Mouse (Mus musculus): Measurements from ENCODE around the gene Rimklb. TPM values are rescaled to one million over a fixed set of nuclear protein-coding genes. Genes with fewer than 3 reads are reported as not detected.
"Not testable (repeated sequence)": the region's sequence is repeated elsewhere in the genome, so short reads cannot be mapped to it uniquely, and the experiment has no call there.

The Rimklb gene
- polyA plus RNA-seq (2015; fragmentation: Nextera tagmentation; extraction: Ambion mirVana), result 0.99 and 1.6 TPM in 2 replicates

- no peaks in the 10 kb centered on the region for H3K4me1 ChIP-seq (ENCODE audit: insufficient read depth, low read depth, low read length)
- DNase-seq (ENCODE audit: low spot score), result no peak
- H3K9me3 ChIP-seq (ENCODE audit: low read length), result no peaks in the 10 kb centered on the region
- no peak within 1 kb of the TSS for H3K27ac ChIP-seq (ENCODE audit: low read length)
- H3K4me2 ChIP-seq (replicated peaks; ENCODE audit: low read depth, low read length), result no peak within 1 kb of the TSS
- H3K27me3 ChIP-seq (replicated peaks; ENCODE audit: insufficient read depth, low read length), result no peaks in the 10 kb centered on the region
- H3K36me3 ChIP-seq (ENCODE audit: insufficient read depth, low read length), result no peaks in the 10 kb centered on the region
- no peak for ATAC-seq
- 74% methylated on average over 5 of the region's 5 CpGs for WGBS
- TF ChIP-seq CTCF (IDR thresholded peaks at IDR 0.05), result no peak
- no peak for TF ChIP-seq EP300 (IDR thresholded peaks at IDR 0.05)
- no peak within 1 kb of the TSS for H3K4me3 ChIP-seq (ENCODE audit: low read depth, low read length)
- H3K9ac ChIP-seq (replicated peaks; ENCODE audit: low read depth), result no peak within 1 kb of the TSS
Observed at GRCm38 (mm10) chr6:122498661-122499060, at the start of gene Rimklb. Rimklb (minus strand) TSS chr6:122498761.

- H3K9ac ChIP-seq (replicated peaks; ENCODE audit: low read depth), result no peak overlapping the region
- H3K27me3 ChIP-seq (replicated peaks; ENCODE audit: insufficient read depth, low read length), result no peaks in the 10 kb centered on the region
- 64% methylated on average over 10 of the region's 10 CpGs for WGBS
Observed at GRCm38 (mm10) chr6:122545948-122546347, 47.4 kb upstream of the Rimklb start.

GRCm38 (mm10) chr6:122545289-122545882 lies 46.8 kb upstream of the Rimklb start:
- Histone ChIP-seq H3K4me3 (ENCODE audit: low read depth, low read length) (no peak overlapping the region), H3K4me2 (replicated peaks; ENCODE audit: low read depth, low read length) (no peak overlapping the region), H3K27me3 (replicated peaks; ENCODE audit: insufficient read depth, low read length) (no peaks in the 10 kb centered on the region), H3K4me1 (ENCODE audit: insufficient read depth, low read depth, low read length) (no peaks in the 10 kb centered on the region), H3K9me3 (ENCODE audit: low read length) (no peaks in the 10 kb centered on the region), H3K9ac (replicated peaks; ENCODE audit: low read depth) (no peak overlapping the region), H3K36me3 (ENCODE audit: insufficient read depth, low read length) (no peaks in the 10 kb centered on the region), H3K27ac (ENCODE audit: low read length) (no peak overlapping the region)
- 49% methylated on average over 9 of the region's 9 CpGs for WGBS
- no peak for TF ChIP-seq EP300 (IDR thresholded peaks at IDR 0.05)
- no peak for TF ChIP-seq CTCF (IDR thresholded peaks at IDR 0.05)
- ATAC-seq (peak; percentile 69), DNase-seq (ENCODE audit: low spot score) (peak; percentile 74)

More at GRCm38 (mm10) chr6:122545948-122546347, 47.4 kb upstream of the Rimklb start:
- no peaks in the 10 kb centered on the region for H3K36me3 ChIP-seq (ENCODE audit: insufficient read depth, low read length)
- H3K4me3 ChIP-seq (ENCODE audit: low read depth, low read length), result no peak overlapping the region
- peak; percentile 33; the same call in 1 of the 2 replicates for ATAC-seq
- no peak overlapping the region for H3K4me2 ChIP-seq (replicated peaks; ENCODE audit: low read depth, low read length)
- TF ChIP-seq EP300 (IDR thresholded peaks at IDR 0.05), result no peak
- no peak for TF ChIP-seq CTCF (IDR thresholded peaks at IDR 0.05)
- H3K9me3 ChIP-seq (ENCODE audit: low read length), result no peaks in the 10 kb centered on the region
- DNase-seq (ENCODE audit: low spot score), result no peak
- H3K4me1 ChIP-seq (ENCODE audit: insufficient read depth, low read depth, low read length), result no peaks in the 10 kb centered on the region
- no peak overlapping the region for H3K27ac ChIP-seq (ENCODE audit: low read length)

GRCm38 (mm10) chr6:122544672-122545071 lies 46.1 kb upstream of the Rimklb start:
- no peak overlapping the region for H3K9ac ChIP-seq (replicated peaks; ENCODE audit: low read depth)
- ATAC-seq, result no peak
- TF ChIP-seq EP300 (IDR thresholded peaks at IDR 0.05) (no peak), CTCF (IDR thresholded peaks at IDR 0.05) (no peak)
- no peaks in the 10 kb centered on the region for H3K36me3 ChIP-seq (ENCODE audit: insufficient read depth, low read length)
- no peak overlapping the region for H3K27ac ChIP-seq (ENCODE audit: low read length)
- no peak overlapping the region for H3K4me3 ChIP-seq (ENCODE audit: low read depth, low read length)
- no peak for DNase-seq (ENCODE audit: low spot score)
- H3K9me3 ChIP-seq (ENCODE audit: low read length), result no peaks in the 10 kb centered on the region
- H3K4me2 ChIP-seq (replicated peaks; ENCODE audit: low read depth, low read length), result no peak overlapping the region
- no peaks in the 10 kb centered on the region for H3K27me3 ChIP-seq (replicated peaks; ENCODE audit: insufficient read depth, low read length)
- 94% methylated on average over 1 of the region's 1 CpGs for WGBS
- no peaks in the 10 kb centered on the region for H3K4me1 ChIP-seq (ENCODE audit: insufficient read depth, low read depth, low read length)

- no peak overlapping the region for H3K4me3 ChIP-seq (ENCODE audit: low read depth, low read length)
- no peaks in the 10 kb centered on the region for H3K4me1 ChIP-seq (ENCODE audit: insufficient read depth, low read depth, low read length)
- no peaks in the 10 kb centered on the region for H3K36me3 ChIP-seq (ENCODE audit: insufficient read depth, low read length)
- DNase-seq (ENCODE audit: low spot score) (no peak), ATAC-seq (no peak)
- no peaks in the 10 kb centered on the region for H3K9me3 ChIP-seq (ENCODE audit: low read length)
- 71% methylated on average over 5 of the region's 5 CpGs for WGBS
- no peak overlapping the region for H3K4me2 ChIP-seq (replicated peaks; ENCODE audit: low read depth, low read length)
- H3K27ac ChIP-seq (ENCODE audit: low read length), result no peak overlapping the region
- no peaks in the 10 kb centered on the region for H3K27me3 ChIP-seq (replicated peaks; ENCODE audit: insufficient read depth, low read length)
- H3K9ac ChIP-seq (replicated peaks; ENCODE audit: low read depth), result no peak overlapping the region
- TF ChIP-seq CTCF (IDR thresholded peaks at IDR 0.05) (no peak), EP300 (IDR thresholded peaks at IDR 0.05) (no peak)
Observed at GRCm38 (mm10) chr6:122543574-122543973, 45.0 kb upstream of the Rimklb start.

- ATAC-seq; H3K4me1 ChIP-seq (ENCODE audit: insufficient read depth, low read depth, low read length); H3K36me3 ChIP-seq (ENCODE audit: insufficient read depth, low read length); H3K4me3 ChIP-seq (ENCODE audit: low read depth, low read length); H3K4me2 ChIP-seq (replicated peaks; ENCODE audit: low read depth, low read length); H3K27ac ChIP-seq (ENCODE audit: low read length); DNase-seq (ENCODE audit: low spot score); H3K9me3 ChIP-seq (ENCODE audit: low read length); H3K27me3 ChIP-seq (replicated peaks; ENCODE audit: insufficient read depth, low read length); H3K9ac ChIP-seq (replicated peaks; ENCODE audit: low read depth): not testable (repeated sequence)
- 78% methylated on average over 5 of the region's 5 CpGs for WGBS
Observed at GRCm38 (mm10) chr6:122542459-122542858, 43.9 kb upstream of the Rimklb start.

- no peak overlapping the region for H3K9ac ChIP-seq (replicated peaks; ENCODE audit: low read depth)
- no peak for TF ChIP-seq CTCF (IDR thresholded peaks at IDR 0.05)
- H3K27me3 ChIP-seq (replicated peaks; ENCODE audit: insufficient read depth, low read length), result no peaks in the 10 kb centered on the region
- H3K27ac ChIP-seq (ENCODE audit: low read length), result no peak overlapping the region
- H3K36me3 ChIP-seq (ENCODE audit: insufficient read depth, low read length), result no peaks in the 10 kb centered on the region
- ATAC-seq (no peak), DNase-seq (ENCODE audit: low spot score) (no peak)
- no peak overlapping the region for H3K4me3 ChIP-seq (ENCODE audit: low read depth, low read length)
- H3K4me2 ChIP-seq (replicated peaks; ENCODE audit: low read depth, low read length), result no peak overlapping the region
- 75% methylated on average over 9 of the region's 9 CpGs for WGBS
- H3K4me1 ChIP-seq (ENCODE audit: insufficient read depth, low read depth, low read length), result no peaks in the 10 kb centered on the region
- no peaks in the 10 kb centered on the region for H3K9me3 ChIP-seq (ENCODE audit: low read length)
Observed at GRCm38 (mm10) chr6:122539564-122539963, 41.0 kb upstream of the Rimklb start.

All from lung, postnatal 0 days (tissue).